Mouse (Mus musculus): ENCODE measurements around the gene Acot2. TPM values are rescaled to one million over a fixed set of nuclear protein-coding genes. Genes with fewer than 3 reads are reported as not detected.
"Not testable (repeated sequence)": the region's sequence is repeated elsewhere in the genome, so short reads cannot be mapped to it uniquely, and the experiment has no call there.

The Acot2 gene
- total and polyA plus RNA-seq, 3 experiments, result 9.8 to 13.0 TPM; not detected in 1

DNA sequence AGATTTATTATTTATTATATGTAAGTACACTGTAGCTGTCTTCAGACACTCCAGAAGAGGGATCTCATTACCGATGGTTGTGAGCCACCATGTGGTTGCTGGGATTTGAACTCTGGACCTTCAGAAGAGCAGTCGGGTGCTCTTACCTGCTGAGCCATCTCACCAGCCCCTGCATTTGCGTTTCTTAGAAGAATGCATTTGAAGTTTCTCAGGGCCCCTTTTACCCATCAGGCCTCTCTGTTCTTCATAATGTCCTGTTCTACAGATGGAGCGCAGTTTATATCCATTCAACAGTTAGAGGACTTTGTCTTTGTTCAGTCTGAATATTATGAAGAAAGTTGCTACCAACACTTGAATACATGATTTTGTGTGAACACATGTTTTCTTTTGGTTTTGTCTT, 34.6 kb downstream of the Acot2 start:
- not testable (repeated sequence) for H3K27me3 ChIP-seq (ENCODE audit: control insufficient read depth in 1 of 2, insufficient read depth in 2 of 2, low read length in 2 of 2); H3K36me3 ChIP-seq (ENCODE audit: control insufficient read depth in 1 of 2, insufficient read depth in 2 of 2, low read length in 2 of 2); H3K9me3 ChIP-seq (replicated peaks; ENCODE audit: insufficient read depth, low read length); H3K4me3 ChIP-seq (ENCODE audit: control insufficient read depth in 1 of 2, insufficient read depth in 1 of 2, low read depth in 2 of 2, low read length in 2 of 2); DNase-seq (ENCODE audit: low read depth, low spot score); H3K9ac ChIP-seq (ENCODE audit: control insufficient read depth, low read depth, low read length, poor library complexity, severe bottlenecking); H3K27ac ChIP-seq (ENCODE audit: control insufficient read depth, low read depth, low read length); H3K79me2 ChIP-seq (ENCODE audit: control insufficient read depth, insufficient read depth, low read length, poor library complexity)
- H3K4me1 ChIP-seq (ENCODE audit: control insufficient read depth in 1 of 2, insufficient read depth in 2 of 2, low read length in 2 of 2), result peaks cover 0 to 10% of the 10 kb centered on the region in 2 experiments; a peak in 2 of 4 replicates
- peak; percentile 67 for TF ChIP-seq TBP (IDR thresholded peaks at IDR 0.05; ENCODE audit: low read depth, low read length)

- Histone ChIP-seq H3K9ac (ENCODE audit: control insufficient read depth, low read depth, low read length, poor library complexity, severe bottlenecking) (no peak overlapping the region), H3K9me3 (replicated peaks; ENCODE audit: insufficient read depth, low read length) (no peaks in the 10 kb centered on the region), H3K79me2 (ENCODE audit: control insufficient read depth, insufficient read depth, low read length, poor library complexity) (no peaks in the 10 kb centered on the region), H3K36me3 (ENCODE audit: control insufficient read depth in 1 of 2, insufficient read depth in 2 of 2, low read length in 2 of 2) (peaks cover 0 to 8% of the 10 kb centered on the region in 2 experiments; a peak in 2 of 4 replicates), H3K4me1 (ENCODE audit: control insufficient read depth in 1 of 2, insufficient read depth in 2 of 2, low read length in 2 of 2) (peaks cover 0 to 10% of the 10 kb centered on the region in 2 experiments; a peak in 2 of 4 replicates), H3K4me3 (ENCODE audit: control insufficient read depth in 1 of 2, insufficient read depth in 1 of 2, low read depth in 2 of 2, low read length in 2 of 2) (no peak overlapping the region), H3K27ac (ENCODE audit: control insufficient read depth, low read depth, low read length) (no peak overlapping the region), H3K27me3 (ENCODE audit: control insufficient read depth in 1 of 2, insufficient read depth in 2 of 2, low read length in 2 of 2) (no peaks in the 10 kb centered on the region)
- DNase-seq (ENCODE audit: low read depth, low spot score), result no peak
- TF ChIP-seq RCOR1 (IDR thresholded peaks at IDR 0.05; ENCODE audit: low read depth, low read length) (no peak), ZNF384 (IDR thresholded peaks at IDR 0.05; ENCODE audit: low read depth, low read length) (peak; percentile 68)
These were observed 35.5 kb downstream of the Acot2 start for GRCm38 (mm10) chr12:84023052-84023745.

DNA sequence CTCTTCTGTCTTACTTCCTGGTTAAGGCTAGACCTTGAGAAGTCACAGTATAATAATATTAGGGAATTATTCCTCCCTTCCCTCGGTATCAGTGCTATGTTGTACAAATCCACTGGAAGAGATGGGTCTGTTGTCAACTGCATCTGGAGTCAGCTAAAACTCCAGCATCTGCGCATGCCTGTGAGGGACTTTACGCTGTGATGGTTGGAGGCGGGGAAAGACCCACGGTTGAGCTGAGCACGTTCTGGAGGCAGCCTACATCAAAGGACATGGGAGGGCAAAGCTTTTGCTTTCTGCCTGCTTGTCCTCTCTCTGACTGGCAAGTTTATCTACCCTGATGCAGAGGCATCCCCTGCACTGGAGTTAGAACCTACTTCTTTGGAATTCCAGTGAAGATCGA, 38.2 kb downstream of the Acot2 start:
- H3K4me1 ChIP-seq (ENCODE audit: control insufficient read depth in 1 of 2, insufficient read depth in 2 of 2, low read length in 2 of 2), result peaks cover 2 to 8% of the 10 kb centered on the region in 2 experiments; a peak in 3 of 4 replicates

DNA sequence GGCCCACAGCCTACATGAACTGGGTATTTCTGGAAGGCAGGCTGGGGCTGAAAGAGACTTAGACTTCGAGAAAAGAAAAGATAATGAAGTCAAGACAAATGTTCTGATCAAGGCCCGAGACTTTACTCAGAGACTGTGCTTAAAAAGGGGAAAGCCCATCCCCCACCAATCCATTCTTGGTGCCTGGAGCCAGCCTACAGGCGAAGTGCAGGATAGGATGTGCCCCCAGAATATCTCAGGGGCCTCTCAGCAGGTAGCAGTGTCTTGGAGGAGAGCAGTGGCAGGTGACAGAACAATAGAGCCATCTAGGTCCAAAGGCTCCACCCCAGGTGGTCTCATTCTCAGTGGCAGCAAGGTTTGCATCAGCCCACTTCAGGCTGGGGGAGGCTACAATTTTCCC, 40.7 kb downstream of the Acot2 start:
- H3K27me3 ChIP-seq (ENCODE audit: control insufficient read depth in 1 of 2, insufficient read depth in 2 of 2, low read length in 2 of 2); H3K9me3 ChIP-seq (replicated peaks; ENCODE audit: insufficient read depth, low read length); H3K27ac ChIP-seq (ENCODE audit: control insufficient read depth, low read depth, low read length); H3K9ac ChIP-seq (ENCODE audit: control insufficient read depth, low read depth, low read length, poor library complexity, severe bottlenecking); H3K4me1 ChIP-seq (ENCODE audit: control insufficient read depth in 1 of 2, insufficient read depth in 2 of 2, low read length in 2 of 2); DNase-seq (ENCODE audit: low read depth, low spot score); H3K36me3 ChIP-seq (ENCODE audit: control insufficient read depth in 1 of 2, insufficient read depth in 2 of 2, low read length in 2 of 2); H3K4me3 ChIP-seq (ENCODE audit: control insufficient read depth in 1 of 2, insufficient read depth in 1 of 2, low read depth in 2 of 2, low read length in 2 of 2); H3K79me2 ChIP-seq (ENCODE audit: control insufficient read depth, insufficient read depth, low read length, poor library complexity): not testable (repeated sequence)

More for the DNA sequence above, 38.2 kb downstream of the Acot2 start:
- H3K79me2 ChIP-seq (ENCODE audit: control insufficient read depth, insufficient read depth, low read length, poor library complexity), result no peaks in the 10 kb centered on the region
- no peaks in the 10 kb centered on the region for H3K9me3 ChIP-seq (replicated peaks; ENCODE audit: insufficient read depth, low read length)
- no peak overlapping the region for H3K27ac ChIP-seq (ENCODE audit: control insufficient read depth, low read depth, low read length)
- peaks cover 0 to 2% of the 10 kb centered on the region in 2 experiments; a peak in 1 of 4 replicates for H3K36me3 ChIP-seq (ENCODE audit: control insufficient read depth in 1 of 2, insufficient read depth in 2 of 2, low read length in 2 of 2)
- H3K27me3 ChIP-seq (ENCODE audit: control insufficient read depth in 1 of 2, insufficient read depth in 2 of 2, low read length in 2 of 2), result no peaks in the 10 kb centered on the region
- no peak overlapping the region for H3K4me3 ChIP-seq (ENCODE audit: control insufficient read depth in 1 of 2, insufficient read depth in 1 of 2, low read depth in 2 of 2, low read length in 2 of 2)
- no peak for DNase-seq (ENCODE audit: low read depth, low spot score)
- no peak for TF ChIP-seq TCF12 (IDR thresholded peaks at IDR 0.05; ENCODE audit: low read depth, low read length)
- no peak for TF ChIP-seq POLR2A (IDR thresholded peaks at IDR 0.05; ENCODE audit: control insufficient read depth in 1 of 2, insufficient read depth in 1 of 2, low read depth in 1 of 2, low read length in 2 of 2, poor library complexity in 1 of 2)
- no peak for TF ChIP-seq ELF1 (IDR thresholded peaks at IDR 0.05; ENCODE audit: low read depth, low read length)
- TF ChIP-seq MYC (IDR thresholded peaks at IDR 0.05; ENCODE audit: low read depth, low read length), result no peak
- no peak for TF ChIP-seq SMC3 (IDR thresholded peaks at IDR 0.05; ENCODE audit: low read depth, low read length)
- no peak for TF ChIP-seq MXI1 (IDR thresholded peaks at IDR 0.05; ENCODE audit: low read depth, low read length)
- TF ChIP-seq RAD21 (IDR thresholded peaks at IDR 0.05; ENCODE audit: low read depth, low read length), result no peak
- TF ChIP-seq MEF2A (IDR thresholded peaks at IDR 0.05; ENCODE audit: extremely low read depth, insufficient replicate concordance, low read depth, low read length, poor library complexity, severe bottlenecking), result no peak
- TF ChIP-seq UBTF (IDR thresholded peaks at IDR 0.05; ENCODE audit: borderline replicate concordance, insufficient read depth, low read depth, low read length), result no peak
- TF ChIP-seq TAL1 (IDR thresholded peaks at IDR 0.05; ENCODE audit: low read length), result no peak
- TF ChIP-seq POLR2AphosphoS5 (IDR thresholded peaks at IDR 0.05; ENCODE audit: borderline replicate concordance, low read depth, low read length), result no peak
- H3K9ac ChIP-seq (ENCODE audit: control insufficient read depth, low read depth, low read length, poor library complexity, severe bottlenecking), result no peak overlapping the region

DNA sequence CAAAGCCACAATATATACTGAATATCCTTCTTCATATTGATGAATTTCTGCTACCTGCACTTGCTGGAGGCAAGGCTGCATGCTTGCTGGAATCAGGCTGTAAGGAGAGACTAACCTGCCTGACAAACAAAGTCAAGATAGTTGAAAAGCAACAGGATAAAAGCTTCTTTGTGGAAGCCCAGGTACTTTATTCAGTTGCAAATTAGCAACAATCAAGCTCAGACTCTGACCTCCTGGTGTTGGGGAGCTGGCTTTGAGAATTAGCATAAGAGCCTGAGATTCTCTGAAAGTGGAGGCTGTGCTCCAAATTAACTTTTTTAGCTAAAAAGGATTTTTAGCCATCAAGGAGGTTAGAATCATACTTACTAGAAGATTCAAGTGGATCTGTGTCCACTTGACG, 41.4 kb downstream of the Acot2 start:
- H3K27ac ChIP-seq (ENCODE audit: control insufficient read depth, low read depth, low read length); H3K79me2 ChIP-seq (ENCODE audit: control insufficient read depth, insufficient read depth, low read length, poor library complexity): not testable (repeated sequence)

More for the DNA sequence above, 41.4 kb downstream of the Acot2 start:
- not testable (repeated sequence) for H3K27me3 ChIP-seq (ENCODE audit: control insufficient read depth in 1 of 2, insufficient read depth in 2 of 2, low read length in 2 of 2); H3K4me3 ChIP-seq (ENCODE audit: control insufficient read depth in 1 of 2, insufficient read depth in 1 of 2, low read depth in 2 of 2, low read length in 2 of 2); H3K9ac ChIP-seq (ENCODE audit: control insufficient read depth, low read depth, low read length, poor library complexity, severe bottlenecking); DNase-seq (ENCODE audit: low read depth, low spot score); H3K9me3 ChIP-seq (replicated peaks; ENCODE audit: insufficient read depth, low read length)
- Histone ChIP-seq H3K36me3 (ENCODE audit: control insufficient read depth in 1 of 2, insufficient read depth in 2 of 2, low read length in 2 of 2) (peaks cover 0 to 16% of the 10 kb centered on the region in 2 experiments; a peak in 2 of 4 replicates), H3K4me1 (ENCODE audit: control insufficient read depth in 1 of 2, insufficient read depth in 2 of 2, low read length in 2 of 2) (peaks cover 11 to 13% of the 10 kb centered on the region in 2 experiments)
